Mouse (Mus musculus) adrenal gland, adult 18-20 months (tissue): ENCODE measurements around the gene H2afj. TPM values are rescaled to one million over a fixed set of nuclear protein-coding genes. Genes with fewer than 3 reads are reported as not detected.

ENCODE experiments used
- DNase-seq, 2 experiments: peaks; one replicate each; pipeline ENCODE4 v3.0.0; 2021 to 2022; ENCODE audit warnings: low spot score in 2 of 2
- total RNA-seq, 2 experiments: library from RNA; stranded (reverse); gene quantifications; 1 replicate in 1 of 2; 2 replicates in 1 of 2; pipeline ENCODE4 v1.2.3; 2021

The H2afj gene
- total RNA-seq, 2 experiments from 2014 or later: 104 to 207 TPM

GRCm38 (mm10) chr6:136804705-136805408 lies 3.2 kb upstream of the H2afj start:
- no peak for DNase-seq

DNA sequence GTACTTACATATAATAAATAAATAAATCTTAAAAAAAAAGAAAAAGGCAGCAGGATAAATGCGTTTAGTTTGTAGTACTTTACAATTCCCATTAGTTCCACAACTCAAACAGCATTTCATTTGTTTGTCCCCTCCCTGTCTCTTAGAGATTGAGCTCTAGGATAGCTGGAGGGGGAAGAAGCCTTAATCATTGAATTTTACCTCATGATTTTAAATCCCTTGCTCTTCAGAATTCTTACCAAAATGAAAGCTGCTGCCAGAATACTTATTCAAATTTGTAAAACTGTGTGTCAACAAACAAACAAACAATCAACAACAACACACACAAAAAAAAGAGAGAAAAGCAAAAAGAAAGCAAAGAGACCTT lies 2.7 kb upstream of the H2afj start:
- DNase-seq: no peak

DNA sequence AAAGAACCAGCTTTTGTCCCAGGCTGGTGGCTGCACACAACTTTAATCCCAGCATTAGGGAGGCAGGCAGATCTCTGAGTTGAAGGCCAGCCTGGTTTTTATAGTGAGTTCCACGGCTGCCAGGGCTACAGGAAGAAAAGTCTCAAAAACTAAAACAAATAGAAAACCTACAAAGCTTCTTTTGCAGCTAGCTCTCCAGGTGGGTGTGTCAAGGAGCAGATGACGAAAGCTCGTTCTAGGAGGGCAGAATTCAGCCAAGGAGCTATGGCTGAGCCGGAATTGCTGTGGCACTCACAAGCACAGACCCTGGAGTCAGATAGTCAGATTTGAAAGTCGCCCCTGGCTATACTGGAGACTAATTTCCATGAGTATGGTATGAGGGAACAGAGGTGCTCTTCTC lies 1.2 kb upstream of the H2afj start:
- DNase-seq: no peak

GRCm38 (mm10) chr6:136807395-136808013 lies 540 bp upstream of the H2afj start:
- DNase-seq: no peak

GRCm38 (mm10) chr6:136808631-136809046 lies 595 bp downstream of the H2afj start:
- peak; percentile 35 to 50 for DNase-seq

GRCm38 (mm10) chr6:136809077-136809476 lies 1.0 kb downstream of the H2afj start:
- peak; percentile 45 to 46 for DNase-seq

DNA sequence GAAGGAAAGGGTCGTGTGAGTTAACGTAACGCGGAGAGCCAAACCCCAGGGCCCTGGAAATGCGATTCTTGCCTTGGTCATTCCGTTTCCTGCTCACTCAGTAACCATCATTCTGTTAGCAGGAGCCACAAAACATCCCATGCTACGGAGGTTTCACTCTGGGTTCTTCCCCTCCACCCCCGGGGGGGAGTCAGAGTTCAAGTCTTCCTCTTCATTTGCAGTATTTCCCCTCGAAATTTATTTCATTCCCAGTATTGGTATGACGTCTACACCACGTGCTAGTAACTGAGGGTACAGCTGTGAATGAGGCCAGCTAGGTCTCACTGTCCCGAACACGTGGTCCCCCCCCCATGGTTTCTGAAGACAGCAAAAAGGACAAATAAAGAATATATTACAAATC lies 1.6 kb downstream of the H2afj start:
- no peak for DNase-seq

- DNase-seq: no peak
Measured at GRCm38 (mm10) chr6:136811196-136811595, 3.2 kb downstream of the H2afj start.

GRCm38 (mm10) chr6:136813117-136813516 lies 5.1 kb downstream of the H2afj start:
- DNase-seq: no peak

DNA sequence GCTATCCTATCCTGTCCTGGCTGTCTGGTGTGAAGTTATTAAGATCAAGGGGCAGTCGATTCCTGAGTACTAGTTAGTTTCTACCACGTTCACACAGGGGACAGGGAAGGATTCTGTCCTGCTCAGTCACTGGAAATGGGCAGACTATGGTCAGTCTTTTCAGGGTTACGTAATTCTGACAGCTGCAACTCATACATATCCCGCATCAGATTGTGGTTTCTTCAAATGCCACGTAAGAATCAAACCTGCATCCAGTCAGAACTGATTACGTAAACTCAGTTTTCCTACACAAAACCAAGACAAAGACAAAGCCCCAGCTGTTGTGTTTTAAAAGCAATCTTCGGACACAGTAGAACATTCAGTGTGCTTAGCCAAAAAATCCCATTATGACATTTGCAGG lies 7.3 kb downstream of the H2afj start:
- DNase-seq: no peak

DNA sequence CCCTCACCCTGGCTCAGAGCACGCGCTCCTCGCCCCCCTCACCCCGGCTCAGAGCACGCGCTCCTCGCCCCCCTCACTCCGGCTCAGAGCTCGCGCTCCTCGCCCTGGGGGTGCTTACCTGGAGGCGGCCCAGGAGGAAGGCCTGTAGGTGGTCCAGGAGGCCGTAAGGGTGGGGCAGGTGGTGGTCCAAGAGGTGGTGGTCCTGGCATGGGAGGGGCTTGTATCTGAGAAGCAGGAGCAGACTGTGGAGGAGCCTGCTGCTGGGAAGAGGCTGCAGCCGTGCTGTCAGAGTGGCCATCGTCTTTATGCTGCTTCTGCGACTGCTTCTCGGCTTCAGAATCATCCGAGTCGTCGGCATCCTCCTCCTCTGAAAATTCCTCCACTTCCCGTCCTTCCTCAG lies 8.8 kb downstream of the H2afj start:
- no peak for DNase-seq

- no peak for DNase-seq
Measured at GRCm38 (mm10) chr6:136817549-136817948, 9.5 kb downstream of the H2afj start.

DNA sequence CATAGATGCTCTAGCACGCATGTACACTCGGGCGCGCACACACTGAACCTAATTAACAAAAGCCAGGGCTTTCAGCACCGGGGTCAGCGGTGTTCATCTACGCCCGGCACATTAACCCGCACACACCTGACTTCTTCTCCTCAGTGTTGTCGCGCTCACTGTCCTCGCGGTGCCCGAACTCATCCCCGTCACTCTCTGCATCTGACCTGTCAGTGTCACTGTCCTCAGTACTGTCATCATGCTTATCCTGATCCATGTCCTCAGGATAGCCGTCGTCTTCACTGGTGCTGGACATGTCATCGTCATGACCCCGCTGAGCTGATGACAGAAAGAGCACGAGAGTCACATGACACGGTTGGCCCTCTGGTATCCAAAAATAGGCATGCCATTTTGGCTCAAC lies 12.3 kb downstream of the H2afj start:
- no peak for DNase-seq

GRCm38 (mm10) chr6:136821086-136821485 lies 13.0 kb downstream of the H2afj start:
- no peak for DNase-seq

GRCm38 (mm10) chr6:136824987-136825386 lies 16.9 kb downstream of the H2afj start:
- no peak for DNase-seq

DNA sequence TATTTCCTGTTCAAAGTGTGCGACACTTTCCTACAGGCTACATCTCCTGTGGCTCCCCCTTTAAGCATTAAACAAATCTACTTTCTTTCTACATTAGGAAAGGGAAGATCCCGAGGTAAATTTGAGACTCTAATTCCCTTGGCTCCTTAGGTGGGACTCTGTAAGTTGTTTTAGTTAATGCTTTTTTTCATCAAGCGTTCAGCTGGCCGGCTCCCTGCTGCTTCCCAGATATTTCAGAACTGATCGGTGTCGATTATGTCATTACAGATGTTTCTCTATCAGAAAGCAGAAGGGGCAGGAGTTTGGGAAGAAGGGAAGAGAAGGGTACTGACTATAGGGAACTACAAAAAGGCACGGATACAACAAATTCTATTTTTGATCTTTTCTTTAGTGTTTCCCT lies 19.1 kb downstream of the H2afj start:
- no peak for DNase-seq

GRCm38 (mm10) chr6:136827516-136827880 lies 19.5 kb downstream of the H2afj start, which contains the start of gene BC049715:
Gene BC049715, plus strand, starts transcription at chr6:136827626.
- no peak for DNase-seq

- peak; percentile 92 to 93 for DNase-seq
Measured at GRCm38 (mm10) chr6:136827881-136828561, 20.0 kb downstream of the H2afj start, which contains the start of gene Wbp11. Gene Wbp11, minus strand, starts transcription at chr6:136828233.

GRCm38 (mm10) chr6:136828681-136829080 lies 20.6 kb downstream of the H2afj start:
- DNase-seq: no peak

DNA sequence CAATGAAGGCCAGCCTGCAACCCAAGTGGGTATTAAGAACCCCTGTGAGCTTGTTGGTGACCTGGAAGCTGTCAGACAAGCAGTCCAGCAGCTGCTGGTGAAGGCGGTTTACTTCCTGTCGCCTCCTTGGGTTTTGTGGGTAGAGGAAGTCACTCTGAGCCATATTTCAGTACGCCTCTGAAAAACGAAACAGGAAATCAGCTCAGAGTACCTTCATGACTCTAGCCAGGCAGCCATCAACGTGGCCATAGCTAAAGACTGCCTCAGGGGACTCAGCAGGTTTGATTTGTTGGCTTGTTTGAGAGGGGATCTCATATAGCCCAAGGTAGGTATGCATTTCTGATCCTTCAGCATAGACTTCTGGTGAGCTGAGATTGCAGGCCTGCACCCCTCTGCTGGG lies 23.7 kb downstream of the H2afj start:
- no peak for DNase-seq

- DNase-seq: no peak
Measured at GRCm38 (mm10) chr6:136835352-136835751, 27.3 kb downstream of the H2afj start, which contains the start of gene Smco3. Gene Smco3, minus strand, starts transcription at chr6:136835452.

- no peak for DNase-seq
Measured at GRCm38 (mm10) chr6:136837323-136837722, 29.3 kb downstream of the H2afj start.
